Mouse (Mus musculus): ENCODE data around the gene Prkag1.
"Not testable (repeated sequence)": the region's sequence is repeated elsewhere in the genome, so short reads cannot be mapped to it uniquely, and the experiment has no call there.

Gene Prkag1

DNA sequence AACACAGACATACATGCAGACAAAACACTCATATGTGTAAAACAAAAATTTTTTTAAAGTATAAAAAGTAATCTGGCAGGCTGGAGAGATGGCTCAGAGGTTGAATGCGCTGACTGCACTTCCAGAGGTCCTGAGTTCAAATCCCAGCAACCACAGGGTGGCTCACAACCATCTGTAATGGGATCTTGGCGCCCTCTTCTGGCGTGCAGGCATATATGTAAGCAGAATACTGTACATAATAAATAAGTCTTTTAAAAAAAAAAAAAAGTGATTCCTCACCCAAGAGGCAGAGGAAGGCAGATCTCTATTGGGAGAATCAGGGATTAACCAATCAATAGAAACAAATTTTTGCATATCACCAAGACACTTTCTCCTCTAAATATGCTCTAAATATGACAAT, 7.9 kb downstream of the Prkag1 start:
- no peak for DNase-seq (ENCODE audit: low spot score)

DNA sequence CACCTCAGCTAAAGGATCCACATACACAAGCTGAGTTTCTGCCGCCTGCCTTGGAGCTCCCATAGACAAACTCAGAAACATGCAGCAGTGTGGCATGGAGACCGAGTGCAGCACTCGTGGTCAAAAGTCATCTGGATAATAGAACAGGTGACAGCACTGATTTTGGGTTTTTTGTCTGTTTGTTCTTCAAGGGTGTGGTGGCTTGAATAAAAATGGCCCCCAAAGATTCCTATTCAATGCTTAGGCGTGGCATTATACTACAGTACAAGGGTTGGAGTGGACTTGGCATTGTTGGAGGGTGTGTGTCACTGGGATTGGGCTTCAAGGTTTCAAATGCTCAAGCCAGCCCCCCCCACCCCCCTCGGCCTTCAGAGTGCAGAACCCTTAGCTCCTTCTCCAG, 9.2 kb downstream of the Prkag1 start:
- no peak for DNase-seq (ENCODE audit: low spot score)

DNA sequence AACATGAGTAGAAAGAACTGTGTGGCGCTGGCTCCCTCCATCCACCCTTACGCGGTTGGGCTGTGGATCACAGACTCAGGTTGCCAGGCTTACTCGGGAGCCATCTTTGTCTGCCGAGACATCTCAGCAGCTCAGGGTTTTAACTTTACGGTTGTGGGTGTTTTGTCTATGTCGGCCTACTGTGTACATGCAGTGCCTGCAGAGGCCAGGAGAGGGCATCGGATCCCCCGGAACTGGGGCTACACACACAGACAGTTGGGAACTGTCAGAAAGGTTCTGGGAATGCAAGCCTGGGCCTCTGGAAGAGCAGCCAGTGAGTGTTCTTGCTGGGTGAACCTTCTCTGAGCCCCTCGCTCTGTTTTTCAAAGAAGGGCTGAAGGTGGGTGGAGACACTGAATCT, 9.9 kb downstream of the Prkag1 start:
- no peak for DNase-seq (ENCODE audit: low spot score)

DNA sequence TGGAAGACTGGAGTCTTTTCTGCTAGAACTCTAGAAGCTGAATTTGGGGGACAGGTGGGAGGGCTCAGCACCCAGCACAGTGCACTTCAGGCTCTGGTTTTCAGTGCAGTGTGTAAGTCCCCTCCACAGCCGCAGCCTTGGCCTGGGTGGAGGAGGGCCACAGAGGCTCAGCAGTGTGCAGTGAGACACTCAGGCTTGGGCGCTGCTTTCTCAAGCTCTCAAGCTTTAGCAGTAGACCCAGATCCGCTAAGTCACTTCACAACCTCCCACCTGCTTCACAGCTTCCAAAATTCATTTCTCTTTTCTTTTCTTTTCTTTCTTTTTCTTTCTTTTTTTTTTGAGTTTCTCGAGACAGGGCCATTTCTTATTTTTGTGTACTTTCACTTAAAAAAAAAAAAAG, 10.4 kb downstream of the Prkag1 start:
- DNase-seq (ENCODE audit: low spot score): no peak

DNA sequence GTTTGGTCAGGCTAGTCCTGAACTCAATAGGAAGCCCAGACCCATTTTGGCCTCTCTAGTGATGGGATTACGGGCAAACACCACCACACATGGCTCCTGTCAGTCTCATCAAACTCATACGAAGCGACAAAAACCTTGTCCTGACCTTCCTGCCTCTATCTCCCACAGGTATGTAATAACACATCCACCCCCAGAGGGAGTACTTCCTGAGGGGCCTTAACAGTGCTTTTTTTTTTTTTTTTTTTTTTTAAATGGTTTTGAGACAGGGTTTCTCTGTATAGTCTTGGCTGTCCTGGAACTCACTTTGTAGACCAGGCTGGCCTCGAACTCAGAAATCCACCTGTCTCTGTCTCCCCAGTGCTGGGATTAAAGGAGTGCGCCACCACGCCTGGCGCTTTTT, 13.2 kb downstream of the Prkag1 start:
- DNase-seq (ENCODE audit: low spot score): no peak

DNA sequence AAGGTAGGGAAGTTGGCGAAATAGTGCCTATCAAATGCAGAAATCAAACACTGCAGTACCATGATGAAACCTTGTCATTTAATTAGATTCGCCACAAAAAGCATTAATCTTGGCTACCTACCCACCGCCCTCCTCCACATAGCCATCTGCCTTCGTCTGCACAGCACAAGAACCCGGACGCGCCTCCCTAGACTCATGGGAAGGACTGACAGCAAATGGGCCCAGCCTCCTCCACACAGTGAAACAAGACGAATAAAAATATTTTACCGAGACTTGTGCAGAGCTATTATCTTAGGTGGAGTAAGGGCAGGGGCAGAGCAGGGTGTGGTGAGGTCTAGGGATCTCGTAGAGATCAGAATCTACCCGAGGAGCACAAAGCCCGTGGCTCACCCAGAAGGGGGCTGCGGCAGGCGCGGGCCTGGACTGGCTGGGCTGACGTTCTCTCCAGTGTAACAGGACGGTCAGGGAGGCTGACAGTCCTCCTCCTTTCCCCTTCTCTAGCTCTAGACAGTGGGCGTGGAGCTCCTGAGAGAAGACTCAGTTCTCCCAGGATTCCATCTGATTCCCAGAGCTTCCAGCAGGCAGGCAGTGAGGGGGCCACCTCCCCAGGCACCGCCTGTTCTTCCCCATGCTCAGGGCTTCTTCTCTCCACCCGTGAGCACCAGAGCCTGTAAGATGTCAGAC, 18.4 kb downstream of the Prkag1 start:
- no peak for DNase-seq (ENCODE audit: low spot score)

DNA sequence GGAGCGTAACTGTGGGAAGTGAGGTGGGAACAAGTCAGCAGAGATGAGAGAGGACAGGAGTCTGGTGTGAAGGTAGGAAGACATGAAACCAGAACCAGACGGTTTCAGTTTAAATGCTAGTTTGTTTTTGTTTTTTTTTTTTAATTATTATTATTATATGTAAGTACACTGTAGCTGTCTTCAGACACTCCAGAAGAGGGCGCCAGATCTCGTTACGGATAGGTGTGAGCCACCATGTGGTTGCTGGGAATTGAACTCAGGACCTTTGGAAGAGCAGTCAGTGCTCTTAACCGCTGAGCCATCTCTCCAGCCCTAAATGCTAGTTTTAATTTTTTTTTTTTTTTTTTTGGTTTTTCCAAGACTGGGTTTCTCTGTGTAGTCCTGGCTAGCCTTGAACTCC, 21.1 kb downstream of the Prkag1 start:
- DNase-seq (ENCODE audit: low spot score): not testable (repeated sequence)

DNA sequence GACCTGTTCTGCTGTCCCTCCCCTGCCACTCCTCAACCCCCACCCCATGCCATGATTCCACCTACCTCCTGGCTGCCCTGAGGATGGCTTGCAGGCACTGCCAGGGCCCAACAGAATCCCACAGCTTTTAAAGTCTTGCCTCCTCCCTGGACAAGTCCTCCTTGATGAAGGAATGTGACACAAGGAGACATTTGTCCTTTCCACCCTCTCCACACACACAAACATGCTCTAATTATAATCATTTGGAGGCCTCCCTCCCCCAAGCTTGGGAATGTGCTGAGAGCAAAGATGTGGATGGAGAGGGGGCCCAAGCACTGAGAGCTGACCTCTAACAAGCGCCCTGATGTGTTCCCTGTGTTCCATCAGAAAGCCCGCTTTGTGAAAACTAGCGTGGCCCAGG, 21.9 kb downstream of the Prkag1 start, which contains the start of gene Ddn:
Gene Ddn, minus strand, starts transcription at position 101 of the 400 bp plus-strand sequence.
- DNase-seq (ENCODE audit: low spot score): no peak

DNA sequence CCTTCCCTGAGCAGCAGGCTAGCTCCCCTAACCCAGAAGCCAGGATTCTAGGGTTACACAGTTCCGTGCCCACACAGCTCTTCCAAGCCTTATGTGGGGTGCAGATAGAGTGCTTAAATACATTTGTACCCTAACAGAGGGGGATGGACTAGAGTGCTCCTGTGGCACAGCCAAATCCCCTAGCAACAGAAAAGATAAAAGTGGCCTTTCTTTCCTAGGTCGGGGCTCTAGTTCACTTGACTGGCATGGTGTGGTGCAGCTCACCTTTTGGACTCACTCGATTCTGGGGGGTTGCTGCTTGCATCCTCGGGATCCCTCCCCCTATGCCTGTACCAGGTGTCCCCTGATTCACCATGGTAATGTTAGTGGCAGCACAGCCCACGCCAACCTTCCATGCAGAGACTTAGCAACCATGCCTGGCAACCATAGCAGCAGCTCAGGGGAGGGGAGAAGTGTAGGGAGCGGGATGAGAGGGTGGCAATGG, 22.6 kb downstream of the Prkag1 start:
- no peak for DNase-seq (ENCODE audit: low spot score)

DNA sequence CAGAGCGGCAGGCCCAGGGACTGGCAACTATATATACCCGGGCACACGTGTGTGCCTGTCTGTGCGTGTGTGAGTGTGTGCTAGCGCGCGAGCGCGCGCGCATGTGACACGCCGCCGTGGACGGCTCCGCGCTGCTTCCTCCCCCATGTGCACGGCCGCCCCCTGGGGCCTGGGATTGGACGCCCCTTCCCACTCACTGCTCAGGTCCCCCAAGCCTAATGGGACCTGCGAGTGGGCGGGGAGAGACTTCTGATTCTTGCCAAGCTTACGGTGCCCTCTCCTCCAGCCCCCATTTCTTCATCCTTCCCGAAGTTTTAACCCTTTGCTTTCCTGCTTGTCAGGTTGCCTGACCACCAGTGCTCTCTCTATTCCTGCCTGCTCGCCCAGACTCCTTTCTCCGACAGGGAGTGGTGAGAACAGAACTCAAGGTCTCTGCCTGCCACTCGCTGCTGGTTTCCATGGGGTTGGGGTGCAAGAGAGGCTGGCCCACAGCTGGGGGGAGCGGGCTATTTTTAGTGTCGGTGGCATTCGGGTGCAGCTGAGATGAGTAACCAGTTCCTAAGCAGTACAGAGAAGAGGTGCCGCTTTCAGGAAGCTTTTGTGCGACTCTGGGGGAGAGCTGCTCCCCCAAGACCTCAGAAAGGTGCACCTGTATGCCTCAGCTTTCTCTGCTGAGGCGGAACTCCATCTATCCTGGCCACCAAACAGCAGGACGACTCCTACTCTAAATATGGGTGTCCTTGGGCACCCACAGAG, 23.2 kb downstream of the Prkag1 start:
- DNase-seq (ENCODE audit: low spot score): no peak

DNA sequence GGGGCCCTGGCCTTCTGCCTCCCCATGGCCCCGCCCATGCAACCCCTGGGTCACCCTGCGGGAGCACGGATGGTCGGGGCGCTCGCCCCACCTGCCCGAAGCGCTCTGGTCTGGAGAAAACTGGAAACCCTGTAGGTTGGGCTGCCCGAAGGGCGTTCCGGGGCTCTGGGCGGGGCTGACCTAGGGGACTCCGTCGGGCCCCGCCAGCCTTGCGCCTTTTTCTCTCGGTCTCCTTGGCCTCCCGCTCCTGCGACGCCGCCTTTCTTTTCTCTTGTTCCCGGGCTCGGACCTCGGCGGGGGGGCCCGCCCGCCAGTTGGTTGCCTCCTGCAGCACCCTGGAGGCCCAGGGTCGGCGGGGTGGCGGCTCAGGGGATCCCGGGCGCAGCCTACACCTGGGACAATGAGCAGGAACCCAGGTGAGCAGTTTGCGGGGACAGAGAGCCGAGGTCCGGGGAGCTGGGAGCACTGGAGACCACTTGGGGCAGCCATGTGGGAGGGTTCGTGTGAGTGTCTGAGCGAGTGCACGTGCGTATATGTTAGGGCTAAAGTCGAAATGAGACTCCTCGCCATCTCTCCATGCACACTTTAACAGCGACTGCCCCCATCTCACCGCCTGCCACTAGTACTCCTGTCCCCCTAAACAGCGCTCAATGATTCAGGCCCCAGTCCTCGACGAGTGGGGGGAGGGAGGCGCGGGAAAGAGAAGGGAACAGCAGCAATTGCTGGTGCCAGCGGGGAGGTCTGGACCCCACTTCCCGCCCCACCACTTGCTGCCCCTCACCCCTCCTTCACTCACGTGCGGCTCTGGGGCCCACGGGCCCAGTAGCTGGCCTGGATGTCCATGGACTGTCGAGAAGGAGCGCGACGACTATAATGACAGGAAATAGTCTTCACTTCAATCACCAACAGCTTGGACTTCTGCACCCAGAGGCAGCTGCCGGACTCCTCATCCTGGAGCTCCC, 24.2 kb downstream of the Prkag1 start:
- no peak for DNase-seq (ENCODE audit: low spot score)

DNA sequence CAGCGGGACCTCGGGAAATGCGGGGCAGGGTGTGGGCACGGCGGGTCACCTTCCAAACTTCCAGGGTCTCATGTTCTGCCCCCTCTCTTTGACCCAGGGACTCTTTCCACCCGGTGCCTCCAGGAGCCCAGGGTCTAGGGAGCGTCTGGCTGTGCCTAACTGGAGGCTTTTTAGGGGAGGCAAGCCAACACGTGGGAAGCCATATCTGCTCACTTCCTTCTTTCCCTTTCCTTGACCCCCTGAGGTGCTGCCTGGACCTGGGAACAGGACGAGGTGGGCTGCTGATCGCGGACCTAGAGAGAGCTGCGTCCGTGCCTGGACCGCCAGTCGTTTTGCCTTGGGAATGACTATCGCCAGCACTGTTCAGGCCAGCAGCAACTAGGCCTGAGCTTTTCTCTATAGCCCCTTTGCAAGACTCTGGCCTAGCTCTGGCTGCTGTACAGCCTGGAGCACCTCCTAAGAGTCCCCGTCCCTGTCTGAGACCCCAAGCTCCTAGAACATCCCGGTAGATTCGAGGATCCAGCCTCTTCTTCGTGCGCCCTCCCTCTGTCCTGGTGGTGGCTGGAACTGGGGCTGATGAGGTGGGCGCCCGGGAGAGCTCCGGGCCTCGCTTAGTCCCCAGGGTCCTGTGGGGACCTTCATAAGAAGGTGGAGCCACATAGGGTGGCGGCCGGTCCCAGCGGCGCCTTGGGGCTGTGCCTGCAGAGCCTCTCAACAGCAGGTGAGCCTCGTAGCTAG, 25.1 kb downstream of the Prkag1 start:
- DNase-seq (ENCODE audit: low spot score): no peak

DNA sequence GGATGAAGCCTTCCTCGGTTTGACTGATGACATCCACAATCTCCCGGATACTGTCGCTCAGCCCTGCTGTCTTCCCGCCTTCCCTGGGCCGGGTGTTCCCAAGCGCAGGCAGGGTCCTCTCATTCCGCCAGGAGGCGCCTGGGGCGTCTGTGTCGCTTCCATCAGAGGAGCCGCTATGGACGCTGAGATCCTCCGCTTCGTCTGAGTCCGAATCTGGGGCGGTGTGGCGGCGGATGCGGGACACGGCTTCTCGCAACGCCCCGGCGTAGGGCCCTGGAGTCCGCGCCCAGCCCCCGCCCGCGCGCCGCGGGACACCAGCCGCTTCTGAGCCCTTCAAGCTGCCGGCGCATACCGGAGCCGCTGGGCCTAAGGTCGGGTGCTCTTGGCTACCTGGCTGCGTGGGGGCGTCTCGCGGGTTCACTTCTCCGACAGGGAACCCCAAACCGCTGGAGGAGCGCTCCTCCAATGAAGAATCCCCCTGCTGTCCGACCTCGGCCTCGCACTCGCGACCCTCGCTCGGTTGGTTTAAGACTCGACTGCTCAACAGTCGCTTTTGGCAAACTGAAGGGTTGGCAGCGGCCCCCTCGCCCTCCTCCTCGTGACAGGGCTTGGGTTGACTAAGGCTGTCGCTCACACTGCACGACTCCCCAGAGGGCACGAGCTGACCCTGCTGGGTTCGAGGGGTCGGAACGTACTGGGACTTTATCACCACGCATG, 25.8 kb downstream of the Prkag1 start:
- DNase-seq (ENCODE audit: low spot score): peak; percentile 60

DNA sequence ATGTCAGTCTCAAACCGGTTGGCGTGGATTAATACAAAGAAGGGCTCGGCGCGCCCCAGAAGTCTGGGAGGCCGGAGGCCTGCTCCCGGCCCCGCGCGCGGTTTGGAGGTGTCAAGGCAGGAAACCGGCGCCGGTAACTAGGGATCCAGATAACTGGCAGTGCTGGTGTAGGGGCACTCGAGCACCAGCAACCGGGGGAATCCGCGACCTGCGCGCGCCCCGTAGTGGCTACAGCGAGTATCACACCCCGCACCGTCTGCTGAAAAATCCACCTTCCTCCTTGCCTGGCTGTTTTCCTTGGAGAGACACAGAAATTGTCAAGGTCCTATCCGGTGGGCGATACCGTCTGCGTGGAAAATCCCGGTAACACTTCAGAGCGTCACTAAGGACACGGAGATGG, 27.3 kb downstream of the Prkag1 start:
- DNase-seq (ENCODE audit: low spot score): peak; percentile 69

DNA sequence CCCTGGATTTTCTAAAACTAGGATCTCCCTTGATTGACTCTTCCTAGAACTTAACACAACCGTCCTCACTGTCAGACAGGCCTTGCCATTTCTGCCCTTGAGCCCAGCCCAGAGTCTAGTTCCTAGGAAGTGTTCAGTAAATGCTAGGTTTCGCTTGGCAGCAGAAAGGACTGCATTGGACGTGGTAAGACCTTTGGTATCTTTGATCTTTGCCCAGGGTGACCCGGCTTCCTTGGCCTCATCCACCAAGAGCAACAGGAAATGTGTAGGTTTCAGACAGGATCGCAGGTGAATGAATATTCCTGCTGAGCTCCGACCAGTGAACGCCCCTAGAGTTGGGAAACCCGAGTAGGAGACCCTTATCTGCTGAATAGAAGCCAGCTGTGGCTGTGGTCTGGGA, 28.4 kb downstream of the Prkag1 start:
- no peak for DNase-seq (ENCODE audit: low spot score)

DNA sequence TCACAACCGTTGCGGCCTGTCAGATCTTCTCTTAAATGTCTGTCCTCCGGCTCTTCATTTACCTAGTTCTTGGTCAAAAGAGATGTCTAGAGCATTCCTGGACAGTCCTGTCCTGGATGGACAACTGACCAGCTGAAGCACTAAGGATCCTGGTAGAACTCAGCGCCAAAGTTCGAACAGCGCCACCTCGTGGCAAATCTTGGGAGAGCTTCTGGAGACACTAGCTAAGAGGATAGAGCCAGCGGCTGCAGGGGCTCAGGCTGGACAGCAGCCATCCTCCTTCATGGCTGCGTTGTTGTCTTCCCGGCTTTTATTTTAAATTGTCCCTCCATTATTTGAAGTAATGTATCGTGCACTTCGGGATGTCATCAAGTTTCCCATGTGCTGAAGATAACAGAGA, 31.9 kb downstream of the Prkag1 start:
- DNase-seq (ENCODE audit: low spot score): peak; percentile 67

DNA sequence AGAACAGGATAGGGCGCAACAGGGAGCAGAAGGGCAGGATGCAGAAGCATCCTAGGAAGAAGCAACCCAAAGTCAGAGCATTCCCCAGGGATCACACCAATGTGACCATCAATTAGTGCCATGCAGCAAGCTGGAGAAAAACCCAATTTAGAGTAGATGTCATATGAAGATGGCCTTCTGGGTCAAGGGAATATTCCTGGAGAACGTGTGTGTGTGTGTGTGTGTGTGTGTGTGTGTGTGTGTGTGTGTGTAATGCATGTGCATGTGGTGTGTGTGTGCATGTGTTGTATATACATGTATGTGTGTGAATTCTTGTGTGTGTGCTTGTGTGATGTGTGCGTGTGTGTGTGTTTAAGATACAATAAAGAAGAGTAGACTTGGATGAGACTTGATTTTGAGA, 32.4 kb downstream of the Prkag1 start:
- DNase-seq (ENCODE audit: low spot score): no peak

DNA sequence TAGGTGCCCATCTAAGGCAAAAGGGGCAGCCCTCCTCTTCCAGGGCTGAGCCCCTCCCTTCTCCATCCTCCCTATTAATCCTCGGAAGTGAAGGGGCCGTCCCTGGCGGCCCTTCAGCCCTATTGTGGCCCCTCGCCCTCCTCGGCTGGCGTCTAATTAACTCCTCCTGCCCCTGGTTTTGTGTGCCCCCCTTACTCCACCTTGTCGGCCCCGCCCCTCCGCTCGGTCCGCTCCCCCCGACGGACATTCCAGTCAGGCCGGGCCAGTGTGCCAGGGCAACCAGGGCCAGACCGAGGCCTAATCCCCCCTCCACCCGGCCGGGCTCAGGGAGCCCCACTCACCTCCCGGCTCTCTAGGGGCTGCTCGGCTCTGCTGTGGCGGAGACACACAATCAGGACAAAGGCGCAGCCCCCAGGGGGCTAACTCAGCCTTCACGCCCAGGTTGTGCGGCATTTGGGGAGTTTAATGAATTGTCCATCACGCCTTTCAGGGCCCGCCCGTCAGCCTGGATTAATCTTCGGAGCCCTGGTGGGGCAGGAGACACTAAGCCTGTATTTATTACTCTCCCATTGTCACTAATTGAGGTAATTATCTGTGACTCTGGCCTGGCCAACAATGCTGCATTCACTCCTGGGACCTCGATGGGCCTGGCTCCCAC, 33.4 kb downstream of the Prkag1 start:
- no peak for DNase-seq (ENCODE audit: low spot score)

DNA sequence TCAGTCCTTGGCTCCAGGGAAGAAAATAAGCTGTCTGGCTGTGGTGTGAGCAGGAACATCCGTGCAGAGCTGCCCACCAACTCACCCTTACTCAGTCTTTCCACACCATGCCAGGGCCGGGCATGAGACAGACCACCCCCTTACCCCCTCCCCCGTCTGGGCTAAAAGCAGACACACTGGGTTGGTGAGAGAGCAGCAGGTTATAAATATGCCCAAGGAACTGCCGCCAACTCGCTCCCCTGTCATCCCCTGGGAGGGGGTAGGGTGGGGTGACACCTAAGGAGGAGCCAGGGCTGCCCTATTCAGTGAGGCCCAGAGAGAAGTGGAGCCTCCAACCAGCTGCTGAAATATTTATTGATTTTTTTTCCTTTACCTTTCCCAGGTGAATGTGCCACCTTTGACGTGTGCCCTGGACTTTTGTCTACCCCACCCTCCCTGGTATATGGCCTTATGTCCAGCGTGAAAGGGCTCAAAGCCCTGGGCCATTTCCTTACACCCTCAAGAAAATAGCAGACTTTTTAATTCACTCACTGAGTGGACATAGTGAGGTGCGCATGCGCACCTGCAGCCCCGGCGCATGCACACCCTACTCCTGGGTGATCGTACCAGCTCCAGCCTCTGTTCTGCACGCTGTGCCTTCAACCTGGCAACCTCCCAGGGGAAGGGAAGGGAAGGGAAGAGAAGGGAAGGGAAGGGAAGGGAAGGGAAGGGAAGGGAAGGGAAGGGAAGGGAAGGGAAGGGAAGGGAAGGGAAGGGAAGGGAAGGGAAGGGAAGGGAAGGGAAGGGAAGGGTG, 34.3 kb downstream of the Prkag1 start:
- no peak for DNase-seq (ENCODE audit: low spot score)

All from testis, postnatal 14 days (tissue).